Mouse (Mus musculus) thymus, postnatal 14 days (tissue): ENCODE data around the gene Atxn1l.
A peak's percentile ranks its signal among the peaks of the same experiment; 100 is the strongest.

Experiments
- DNase-seq: peaks from one replicate; pipeline ENCODE4 v3.0.0; 2021

Atxn1l gene

GRCm38 (mm10) chr8:109725106-109725505, 12.4 kb downstream of the Atxn1l start:
- no peak for DNase-seq

GRCm38 (mm10) chr8:109714961-109715360, 22.6 kb downstream of the Atxn1l start:
- DNase-seq: no peak

GRCm38 (mm10) chr8:109712521-109712920, 25.0 kb downstream of the Atxn1l start:
- DNase-seq: no peak

GRCm38 (mm10) chr8:109707921-109708320, 29.6 kb downstream of the Atxn1l start:
- peak; percentile 61 for DNase-seq

- peak; percentile 88 for DNase-seq
Measured at GRCm38 (mm10) chr8:109706874-109707237, 30.7 kb downstream of the Atxn1l start.

- peak; percentile 41 for DNase-seq
Measured at GRCm38 (mm10) chr8:109706076-109706873, 31.3 kb downstream of the Atxn1l start.

- peak; percentile 96 for DNase-seq
Measured at GRCm38 (mm10) chr8:109705320-109706075, 32.0 kb downstream of the Atxn1l start, which contains the start of gene Zfp821. Gene Zfp821 (plus strand): TSS chr8:109705546.

GRCm38 (mm10) chr8:109704565-109705319, 32.8 kb downstream of the Atxn1l start:
- DNase-seq: peak; percentile 12

- no peak for DNase-seq
Measured at GRCm38 (mm10) chr8:109698477-109698876, 39.1 kb downstream of the Atxn1l start.

GRCm38 (mm10) chr8:109697754-109698153, 39.8 kb downstream of the Atxn1l start:
- no peak for DNase-seq

GRCm38 (mm10) chr8:109694154-109694553, 43.4 kb downstream of the Atxn1l start:
- no peak for DNase-seq

- peak; percentile 99 for DNase-seq
Measured at GRCm38 (mm10) chr8:109693146-109693900, 44.2 kb downstream of the Atxn1l start, which contains the start of gene Ist1. Gene Ist1 (minus strand): TSS chr8:109693260.

GRCm38 (mm10) chr8:109692443-109693145, 44.9 kb downstream of the Atxn1l start:
- DNase-seq: no peak

- DNase-seq: peak; percentile 34
Measured at GRCm38 (mm10) chr8:109691769-109692168, 45.8 kb downstream of the Atxn1l start.

GRCm38 (mm10) chr8:109687248-109687647, 50.3 kb downstream of the Atxn1l start:
- DNase-seq: no peak

GRCm38 (mm10) chr8:109682120-109682519, 55.4 kb downstream of the Atxn1l start:
- no peak for DNase-seq

- DNase-seq: no peak
Measured at GRCm38 (mm10) chr8:109681535-109681934, 56.0 kb downstream of the Atxn1l start.
